Mouse (Mus musculus): Measurements from ENCODE around the gene Gm6880.
"Not testable (repeated sequence)": the region's sequence is repeated elsewhere in the genome, so short reads cannot be mapped to it uniquely, and the experiment has no call there.

The Gm6880 gene

DNA sequence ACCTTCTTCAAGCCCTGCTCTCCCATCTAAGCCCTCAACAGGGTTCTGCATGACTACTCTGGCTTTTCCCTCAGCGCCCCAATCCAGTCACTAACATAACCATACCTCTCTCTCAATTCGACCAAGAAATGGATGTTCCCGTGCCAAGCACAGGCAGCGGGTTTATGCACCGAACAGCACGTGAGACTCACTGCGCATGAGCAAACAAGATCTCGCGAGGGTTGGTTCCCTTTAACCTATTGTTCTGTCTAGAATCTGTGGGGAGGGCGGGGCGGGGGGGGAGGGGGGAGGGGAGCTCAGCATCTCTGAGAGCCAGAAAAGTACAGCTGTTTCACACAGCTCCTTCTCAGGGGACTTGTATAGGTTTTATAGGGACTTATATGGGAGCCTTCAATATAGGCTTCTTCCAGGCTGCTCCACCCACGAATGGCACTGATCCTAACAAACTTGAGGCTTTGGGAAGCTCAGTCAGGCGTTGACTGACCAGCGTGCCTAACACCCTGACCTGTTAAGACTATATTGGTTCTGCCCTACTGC lies at the start of gene Gm6880:
TSS of gene Gm6880 (minus strand) at position 51 of the 537 bp plus-strand sequence.
- DNase-seq (ENCODE audit: low spot score in 2 of 2): not testable (repeated sequence)

DNA sequence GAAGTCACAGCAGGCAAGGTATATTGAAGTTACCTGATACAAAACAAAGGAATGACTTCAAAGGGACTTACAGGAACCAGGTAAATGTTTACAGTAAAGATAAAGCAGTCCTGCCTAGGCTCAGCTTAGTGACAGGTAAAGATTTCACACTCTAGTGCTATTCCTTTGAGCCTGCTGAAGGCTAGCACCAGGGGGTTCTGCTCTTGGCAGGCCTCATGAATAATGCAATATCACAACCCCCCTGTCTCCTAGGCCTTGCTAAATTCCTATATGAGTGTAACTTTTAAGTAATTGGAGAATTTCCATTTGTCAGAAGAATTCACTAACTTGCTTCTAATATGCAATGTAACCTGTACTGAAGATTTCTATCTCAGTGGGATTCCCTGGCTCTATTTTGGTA lies 36.3 kb upstream of the Gm6880 start:
- DNase-seq (ENCODE audit: low spot score in 2 of 2): not testable (repeated sequence)

DNA sequence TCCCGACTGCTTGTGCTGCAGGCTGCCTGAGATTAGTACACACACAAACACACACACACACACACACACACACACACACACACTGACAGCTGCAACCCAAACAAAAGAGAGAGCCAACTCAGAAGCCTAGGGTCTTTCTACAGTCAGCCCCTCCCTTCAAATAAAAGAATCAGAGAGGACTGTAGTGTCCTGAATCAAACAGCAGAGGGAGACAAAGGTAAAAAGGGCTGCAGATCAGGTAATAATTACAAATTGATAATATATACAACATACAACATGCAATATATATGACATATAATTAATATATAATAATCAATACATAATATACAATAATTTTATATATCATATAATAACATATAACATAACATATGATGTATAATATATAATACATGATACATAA lies 15.9 kb upstream of the Gm6880 start:
- DNase-seq (ENCODE audit: low spot score in 2 of 2): peak in 1 of 2 experiments; percentile 4

DNA sequence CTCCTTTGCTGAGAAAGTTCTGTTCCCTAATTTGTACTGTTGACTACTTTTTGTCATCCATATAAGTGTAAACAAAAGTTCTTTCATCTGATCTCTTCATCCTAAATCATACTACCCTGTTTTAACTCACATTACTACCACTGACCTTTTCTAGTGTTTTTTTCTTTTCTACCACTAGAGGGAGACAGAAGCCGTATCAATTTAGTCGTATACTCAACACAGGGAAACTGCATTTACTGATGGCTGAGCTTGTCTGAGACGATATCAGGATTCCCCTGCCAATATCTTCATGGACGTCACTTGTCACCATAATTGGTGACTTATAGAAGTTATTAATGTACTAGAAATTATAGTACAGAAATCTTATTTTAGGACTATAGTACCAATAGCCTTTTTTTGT lies 28.4 kb downstream of the Gm6880 start:
- no peak for DNase-seq (ENCODE audit: low spot score in 2 of 2)

DNA sequence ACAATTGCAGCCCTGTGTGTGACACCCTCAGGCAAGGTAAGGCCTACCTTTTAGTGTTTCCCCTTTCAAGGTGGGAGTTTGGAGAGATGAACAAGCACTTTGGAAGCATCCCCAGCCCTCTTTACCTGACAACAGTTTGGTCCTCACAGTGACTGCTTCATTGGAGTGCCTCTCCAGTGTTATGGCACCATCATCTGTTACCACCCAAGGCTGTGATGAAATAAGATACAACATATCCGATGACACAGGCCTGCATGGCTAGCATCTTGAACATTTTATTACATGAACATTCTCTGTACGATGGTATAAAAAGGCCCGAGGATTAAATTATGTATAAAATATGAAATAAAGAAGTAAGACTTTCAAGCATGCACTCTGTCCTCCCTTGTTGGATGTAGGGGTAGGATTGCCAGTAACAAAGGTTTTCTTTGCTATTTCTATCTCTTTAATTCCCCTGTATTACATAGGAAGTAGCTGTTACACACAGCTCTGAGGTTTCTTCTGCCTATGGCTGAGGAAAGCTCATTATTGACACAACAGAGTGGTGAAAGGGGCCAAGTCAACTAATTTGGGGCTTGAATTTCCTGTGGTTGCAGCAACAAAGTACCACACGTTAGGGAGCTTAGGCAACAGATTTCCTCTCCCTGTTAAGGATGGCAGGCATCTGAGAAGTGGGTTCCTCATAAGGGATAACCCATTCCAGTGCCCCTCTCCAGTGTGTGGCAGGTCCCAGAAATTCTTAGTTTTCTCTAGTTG lies 29.9 kb downstream of the Gm6880 start:
- no peak for DNase-seq (ENCODE audit: low spot score in 2 of 2)

Data from cerebellum, postnatal 4 days (tissue).